In the genomic region with DNA sequence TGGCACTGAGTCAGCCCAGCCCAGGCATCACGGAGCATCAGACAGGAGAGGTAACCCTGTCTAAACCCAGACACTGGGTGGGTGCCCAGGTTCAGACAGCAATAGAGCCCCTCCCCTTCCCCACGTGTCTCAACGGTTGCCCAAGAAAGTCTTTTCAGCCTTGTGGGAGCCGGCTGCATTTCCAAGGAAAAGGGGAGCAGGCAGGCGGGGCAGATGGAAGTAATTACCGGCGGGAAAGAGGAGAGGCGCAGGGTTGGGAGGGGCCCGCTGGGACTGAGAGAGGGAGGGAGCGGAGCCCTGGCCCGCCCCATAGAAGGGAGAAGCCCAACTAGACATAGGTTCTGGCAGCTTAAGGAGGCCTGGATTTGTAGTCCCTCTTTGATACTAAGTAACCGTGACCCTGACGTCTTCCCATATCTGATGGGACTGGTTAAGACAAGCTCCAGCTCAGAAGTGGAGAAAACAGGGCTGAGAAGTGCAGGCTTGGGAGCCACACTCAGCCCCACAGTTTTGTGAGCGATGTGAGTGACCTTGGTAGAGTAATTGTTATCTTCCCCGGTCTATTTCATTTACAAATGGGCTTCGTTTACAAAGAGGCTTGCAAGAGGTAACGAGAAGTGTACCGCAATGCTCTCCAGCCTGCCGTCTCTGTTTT, we compare ENCODE assay signal across 8 mouse cellular contexts. TPM values are rescaled to one million over a fixed set of nuclear protein-coding genes. Genes with fewer than 3 reads are reported as not detected.
DNase-seq lines count a peak whose midpoint lies in the region; ATAC-seq lines count a peak whose summit lies in the region.

No protein-coding gene starts in this region.

- intact Hi-C loops in gastrocnemius, postnatal 14 days (cut with DNase I; ENCODE audit: low total_unique reads), result no loop called here

- no peaks in the 10 kb centered on the region for H3K9me3 ChIP-seq in intestine, embryonic 14.5 days (ENCODE audit: control insufficient read depth, low read length)

- peaks cover 11% of the 10 kb centered on the region for H3K4me1 ChIP-seq in intestine, embryonic 14.5 days (replicated peaks; ENCODE audit: control insufficient read depth, insufficient read depth, low read length)

- no peak overlapping the region for H3K27ac ChIP-seq in intestine, embryonic 14.5 days (ENCODE audit: low read depth)

- peak overlapping the region; percentile 18; the same call in 1 of the 2 replicates for H3K4me2 ChIP-seq in intestine, embryonic 14.5 days (ENCODE audit: low read length)

- 23% methylated on average over 19 of the region's 19 CpGs for WGBS in intestine, embryonic 14.5 days

- no peak overlapping the region for H3K9ac ChIP-seq in intestine, embryonic 14.5 days (ENCODE audit: low read length)

- no peak overlapping the region for H3K4me3 ChIP-seq in intestine, embryonic 14.5 days (ENCODE audit: low read depth, low read length)

- peak; percentile 52 for DNase-seq in cerebellum, adult 9-11 months
- DNase-seq in brain, adult 2 months (ENCODE audit: low read depth, low spot score), result peak; percentile 31
- peak; percentile 82 for DNase-seq in gastrocnemius, postnatal 14 days
- DNase-seq in intestine, embryonic 14.5 days (ENCODE audit: low spot score), result no peak
- peak; percentile 75 for DNase-seq in mesoderm, embryonic 11.5 days (ENCODE audit: low read depth, low spot score)
- peak; percentile 85 for DNase-seq in testis, postnatal 14 days (ENCODE audit: low spot score)
- no peak for DNase-seq in yolk sac, embryonic 10.5 days (ENCODE audit: low spot score)

- H3K36me3 ChIP-seq in intestine, embryonic 14.5 days (ENCODE audit: control insufficient read depth, insufficient read depth, low read length), result no peaks in the 10 kb centered on the region

- no peak for ATAC-seq in cerebellum, adult (ENCODE audit: insufficient number of reproducible peaks, low FRiP score, low TSS enrichment)
- ATAC-seq in intestine, embryonic 14.5 days (replicated peaks; ENCODE audit: low FRiP score, low TSS enrichment, low read depth), result no peak

- H3K27me3 ChIP-seq in intestine, embryonic 14.5 days (replicated peaks; ENCODE audit: control insufficient read depth, insufficient read depth, low read length), result no peaks in the 10 kb centered on the region

RNA-seq across cellular contexts. Expression of a gene that starts 7.0 kb away (rescaled TPM):
- 1 to 10 TPM; 5.8 to 7.3 TPM for total RNA-seq in gastrocnemius, postnatal 14 days (2021)
- 28.9 and 34.1 TPM in 2 replicates for polyA plus RNA-seq in intestine, embryonic 14.5 days (2014; fragmentation: Nextera tagmentation; extraction: Ambion mirVana)

Comparison
In these comparisons a context has a peak if more than half of its experiments do, and no peak if none do; other contexts are left out.
1. DNase-seq: peak in cerebellum, adult 9-11 months (single experiment), brain, adult 2 months (single experiment), gastrocnemius, postnatal 14 days (single experiment), mesoderm, embryonic 11.5 days (single experiment) and testis, postnatal 14 days (single experiment); none in intestine, embryonic 14.5 days (single experiment) and yolk sac, embryonic 10.5 days (single experiment).